Mouse (Mus musculus) cerebellum, adult 2 months (tissue): ENCODE measurements around the gene Ncoa5.

Source experiments
- CTCF ChIP-seq: fragments of 200-500 bp; IDR thresholded peaks from 2 replicates; pipeline ENCODE4 v1.5.1; 2011; ENCODE audit warnings: low read depth, mild to moderate bottlenecking, control low read depth, low read length, moderate library complexity, borderline replicate concordance; ENCODE audit not compliant: insufficient read depth
- POLR2A ChIP-seq: fragments of 200-500 bp; IDR thresholded peaks from 2 replicates; pipeline ENCODE4 v1.6.1; 2011; ENCODE audit warnings: low read length, control low read depth, borderline replicate concordance; ENCODE audit not compliant: insufficient read depth

- TF ChIP-seq CTCF, result no peak
- no peak for TF ChIP-seq POLR2A
Observed at GRCm38 (mm10) chr2:165014935-165015334, 19.7 kb downstream of the Ncoa5 start.
